Mouse (Mus musculus) MEL (cell line): ENCODE measurements at regions not wholly inside any gene's neighbourhood (a gene's known extent, or its start where the extent isn't known, plus 50 kb on each side); places are given as distances from the start of the nearest gene placed in this dataset.

ENCODE experiments used
- DNase-seq: peaks from one replicate; pipeline ENCODE4 v3.0.0; 2011; ENCODE audit warnings: low read depth, low spot score
- H3K27ac ChIP-seq: 2 replicates; pipeline ENCODE4 v1.5.1; 2012; ENCODE audit warnings: low read depth, mild to moderate bottlenecking, control low read depth, low read length, moderate library complexity; ENCODE audit not compliant: control insufficient read depth
- H3K27me3 ChIP-seq, 2 experiments: fragments of 150-350 bp in 1 of 2; sonication (generic) in 1 of 2; 2 replicates each; pipeline ENCODE4 v1.6.1; 2012; ENCODE audit warnings: low read length in 2 of 2, mild to moderate bottlenecking in 2 of 2, improper control_type of control experiment in 1 of 2, moderate library complexity in 1 of 2; ENCODE audit not compliant: insufficient read depth in 2 of 2, control insufficient read depth in 1 of 2
- H3K36me3 ChIP-seq, 2 experiments: 2 replicates each; pipeline ENCODE4 v1.6.1; 2012 to 2014; ENCODE audit warnings: low read length in 2 of 2, improper control_type of control experiment in 1 of 2, inconsistent platforms in 1 of 2, mild to moderate bottlenecking in 1 of 2; ENCODE audit not compliant: insufficient read depth in 2 of 2, control insufficient read depth in 1 of 2
- H3K4me1 ChIP-seq, 2 experiments: fragments of 150-350 bp in 1 of 2; sonication (generic) in 1 of 2; 2 replicates each; pipeline ENCODE4 v1.6.1; 2012; ENCODE audit warnings: low read length in 2 of 2, improper control_type of control experiment in 1 of 2, mild to moderate bottlenecking in 1 of 2; ENCODE audit not compliant: insufficient read depth in 2 of 2, control insufficient read depth in 1 of 2
- H3K4me3 ChIP-seq, 2 experiments: fragments of 150-350 bp in 1 of 2; sonication (generic) in 1 of 2; 2 replicates each; pipeline ENCODE4 v1.5.1; 2012; ENCODE audit warnings: low read depth in 2 of 2, low read length in 2 of 2, mild to moderate bottlenecking in 2 of 2, moderate library complexity in 2 of 2, control low read depth in 1 of 2, improper control_type of control experiment in 1 of 2; ENCODE audit not compliant: control insufficient read depth in 1 of 2, insufficient read depth in 1 of 2
- H3K79me2 ChIP-seq: 2 replicates; pipeline ENCODE4 v1.6.1; 2012; ENCODE audit warnings: mild to moderate bottlenecking, low read length, moderate library complexity; ENCODE audit not compliant: control insufficient read depth, poor library complexity, insufficient read depth
- H3K9ac ChIP-seq: 2 replicates; pipeline ENCODE4 v1.6.1; 2012; ENCODE audit warnings: low read depth, mild to moderate bottlenecking, control low read depth, low read length, moderate library complexity; ENCODE audit not compliant: control insufficient read depth, poor library complexity, severe bottlenecking
- H3K9me3 ChIP-seq: fragments of 150-350 bp; sonication (generic); replicated peaks from 2 replicates; pipeline ENCODE4 v1.6.1; 2012; ENCODE audit warnings: mild to moderate bottlenecking, low read length, improper control_type of control experiment, moderate library complexity; ENCODE audit not compliant: insufficient read depth
- CHD2 ChIP-seq: IDR thresholded peaks from 2 replicates; pipeline ENCODE4 v1.6.1; 2011; ENCODE audit warnings: low read length, improper control_type of control experiment
- E2F4 ChIP-seq: IDR thresholded peaks from 2 replicates; pipeline ENCODE4 v1.6.1; 2011; ENCODE audit warnings: low read depth, low read length, improper control_type of control experiment, borderline replicate concordance
- ELF1 ChIP-seq: IDR thresholded peaks from 2 replicates; pipeline ENCODE4 v1.6.1; 2014; ENCODE audit warnings: low read depth, mild to moderate bottlenecking, inconsistent platforms, low read length, improper control_type of control experiment, moderate library complexity
- EP300 ChIP-seq, 2 experiments: IDR thresholded peaks; 2 replicates each; pipeline ENCODE4 v1.6.1; 2011; ENCODE audit warnings: improper control_type of control experiment in 2 of 2, low read length in 2 of 2, low read depth in 1 of 2, mild to moderate bottlenecking in 1 of 2
- ETS1 ChIP-seq: IDR thresholded peaks from 2 replicates; pipeline ENCODE4 v1.6.1; 2012; ENCODE audit warnings: low read depth, mild to moderate bottlenecking, inconsistent platforms, low read length, improper control_type of control experiment, moderate library complexity
- GABPA ChIP-seq: IDR thresholded peaks from 2 replicates; pipeline ENCODE4 v1.6.1; 2012; ENCODE audit warnings: low read depth, mild to moderate bottlenecking, inconsistent platforms, low read length, improper control_type of control experiment, moderate library complexity
- GATA1 ChIP-seq: IDR thresholded peaks from 2 replicates; pipeline ENCODE4 v1.6.1; 2011; ENCODE audit warnings: low read depth, low read length, improper control_type of control experiment
- HCFC1 ChIP-seq: IDR thresholded peaks from 2 replicates; pipeline ENCODE4 v1.6.1; 2012; ENCODE audit warnings: low read depth, mild to moderate bottlenecking, inconsistent platforms, low read length, improper control_type of control experiment, moderate library complexity
- MAFK ChIP-seq: IDR thresholded peaks from 2 replicates; pipeline ENCODE4 v1.6.1; 2011; ENCODE audit warnings: low read depth, mild to moderate bottlenecking, low read length, improper control_type of control experiment, borderline replicate concordance
- MAZ ChIP-seq: IDR thresholded peaks from 2 replicates; pipeline ENCODE4 v1.6.1; 2012; ENCODE audit warnings: low read depth, mild to moderate bottlenecking, inconsistent platforms, low read length, improper control_type of control experiment
- MEF2A ChIP-seq: IDR thresholded peaks from 2 replicates; pipeline ENCODE4 v1.6.1; 2014; ENCODE audit warnings: low read depth, mild to moderate bottlenecking, inconsistent platforms, low read length, improper control_type of control experiment; ENCODE audit not compliant: poor library complexity, insufficient replicate concordance, severe bottlenecking; ENCODE audit errors: extremely low read depth
- NELFE ChIP-seq: IDR thresholded peaks from 2 replicates; pipeline ENCODE4 v1.6.1; 2011; ENCODE audit warnings: low read depth, low read length, improper control_type of control experiment
- NRF1 ChIP-seq: IDR thresholded peaks from 2 replicates; pipeline ENCODE4 v1.6.1; 2014; ENCODE audit warnings: low read depth, mild to moderate bottlenecking, inconsistent platforms, low read length, improper control_type of control experiment, moderate library complexity; ENCODE audit not compliant: poor library complexity, insufficient read depth, severe bottlenecking
- POLR2A ChIP-seq, 2 experiments: IDR thresholded peaks; 2 replicates each; pipeline ENCODE4 v1.6.1; 2011 to 2012; ENCODE audit warnings: low read length in 2 of 2, mild to moderate bottlenecking in 2 of 2, control low read depth in 1 of 2, improper control_type of control experiment in 1 of 2, low read depth in 1 of 2, moderate library complexity in 1 of 2; ENCODE audit not compliant: control insufficient read depth in 1 of 2, insufficient read depth in 1 of 2, poor library complexity in 1 of 2
- POLR2AphosphoS5 ChIP-seq: IDR thresholded peaks from 2 replicates; pipeline ENCODE4 v1.6.1; 2012; ENCODE audit warnings: low read depth, borderline replicate concordance, mild to moderate bottlenecking, inconsistent platforms, low read length, moderate library complexity, mixed read lengths
- RAD21 ChIP-seq: IDR thresholded peaks from 2 replicates; pipeline ENCODE4 v1.6.1; 2011; ENCODE audit warnings: mild to moderate bottlenecking, low read depth, low read length, improper control_type of control experiment
- RCOR1 ChIP-seq: IDR thresholded peaks from 2 replicates; pipeline ENCODE4 v1.6.1; 2012; ENCODE audit warnings: low read depth, mild to moderate bottlenecking, inconsistent platforms, low read length, improper control_type of control experiment
- TAL1 ChIP-seq: IDR thresholded peaks from 2 replicates; pipeline ENCODE4 v1.6.1; 2012; ENCODE audit warnings: mild to moderate bottlenecking, inconsistent platforms, low read length, moderate library complexity, mixed read lengths
- UBTF ChIP-seq: IDR thresholded peaks from 2 replicates; pipeline ENCODE4 v1.6.1; 2012; ENCODE audit warnings: low read depth, mild to moderate bottlenecking, inconsistent platforms, low read length, improper control_type of control experiment, moderate library complexity, borderline replicate concordance; ENCODE audit not compliant: insufficient read depth
- USF1 ChIP-seq: IDR thresholded peaks from 2 replicates; pipeline ENCODE4 v1.6.1; 2014; ENCODE audit warnings: low read depth, mild to moderate bottlenecking, inconsistent platforms, low read length, improper control_type of control experiment, moderate library complexity
- USF2 ChIP-seq, 2 experiments: IDR thresholded peaks; 2 replicates each; pipeline ENCODE4 v1.6.1; 2011 to 2012; ENCODE audit warnings: improper control_type of control experiment in 2 of 2, low read length in 2 of 2, borderline replicate concordance in 1 of 2, inconsistent platforms in 1 of 2, low read depth in 1 of 2, mild to moderate bottlenecking in 1 of 2; ENCODE audit not compliant: insufficient read depth in 1 of 2
- ZC3H11A ChIP-seq: IDR thresholded peaks from 2 replicates; pipeline ENCODE4 v1.6.1; 2012; ENCODE audit warnings: low read depth, mild to moderate bottlenecking, inconsistent platforms, low read length, improper control_type of control experiment
- ZKSCAN1 ChIP-seq: IDR thresholded peaks from 2 replicates; pipeline ENCODE4 v1.6.1; 2012; ENCODE audit warnings: low read depth, mild to moderate bottlenecking, inconsistent platforms, low read length, improper control_type of control experiment, moderate library complexity
- ZMIZ1 ChIP-seq: IDR thresholded peaks from 2 replicates; pipeline ENCODE4 v1.6.1; 2012; ENCODE audit warnings: low read depth, mild to moderate bottlenecking, inconsistent platforms, low read length, improper control_type of control experiment, moderate library complexity
- ZNF384 ChIP-seq: IDR thresholded peaks from 2 replicates; pipeline ENCODE4 v1.6.1; 2012; ENCODE audit warnings: low read depth, mild to moderate bottlenecking, inconsistent platforms, low read length, improper control_type of control experiment

- H3K4me3 ChIP-seq: no peak overlapping the region
- no peak for DNase-seq
- TF ChIP-seq NRF1 (no peak), USF1 (no peak), ZNF384 (no peak), USF2 (IDR thresholded peaks at IDR 0.05; ENCODE audit: borderline replicate concordance in 1 of 2, insufficient read depth in 1 of 2, low read depth in 1 of 2, low read length in 2 of 2) (no peak), CHD2 (no peak), UBTF (no peak), TAL1 (no peak), RCOR1 (no peak), RAD21 (no peak), E2F4 (no peak), GABPA (no peak), MEF2A (no peak), ELF1 (no peak), GATA1 (no peak), ZC3H11A (no peak), MAFK (no peak), NELFE (no peak), ETS1 (no peak), EP300 (IDR thresholded peaks at IDR 0.05; ENCODE audit: low read depth in 1 of 2, low read length in 2 of 2) (no peak), ZMIZ1 (no peak)
Measured at GRCm38 (mm10) chr2:12737140-12737539, 186.7 kb upstream of the Pter start.

GRCm38 (mm10) chr2:12746856-12747255, 177.0 kb upstream of the Pter start:
- TF ChIP-seq E2F4 (no peak), NELFE (no peak), ZMIZ1 (no peak), POLR2AphosphoS5 (no peak), RCOR1 (no peak), RAD21 (no peak), POLR2A (IDR thresholded peaks at IDR 0.05; ENCODE audit: control insufficient read depth in 1 of 2, insufficient read depth in 1 of 2, low read depth in 1 of 2, low read length in 2 of 2, poor library complexity in 1 of 2) (no peak), GATA1 (no peak), HCFC1 (no peak), ZNF384 (no peak), MAZ (no peak), ETS1 (no peak), ZKSCAN1 (no peak)
- Histone ChIP-seq H3K4me3 (no peak overlapping the region), H3K27ac (no peak overlapping the region), H3K9ac (no peak overlapping the region), H3K36me3 (no peaks in the 10 kb centered on the region), H3K27me3 (no peaks in the 10 kb centered on the region), H3K9me3 (no peaks in the 10 kb centered on the region), H3K79me2 (no peaks in the 10 kb centered on the region), H3K4me1 (no peaks in the 10 kb centered on the region)
- no peak for DNase-seq

More at GRCm38 (mm10) chr2:12737140-12737539, 186.7 kb upstream of the Pter start:
- Histone ChIP-seq H3K27me3 (no peaks in the 10 kb centered on the region), H3K4me1 (no peaks in the 10 kb centered on the region), H3K9me3 (no peaks in the 10 kb centered on the region), H3K27ac (no peak overlapping the region), H3K9ac (no peak overlapping the region), H3K79me2 (no peaks in the 10 kb centered on the region), H3K36me3 (no peaks in the 10 kb centered on the region)
